Mouse (Mus musculus) retina, postnatal 7 days (tissue): ENCODE measurements around the gene Atp6v1g3.
A peak's percentile ranks its signal among the peaks of the same experiment; 100 is the strongest.

Experiments used
- DNase-seq: peaks from one replicate; pipeline ENCODE4 v3.0.0-alpha.2; 2012; ENCODE audit warnings: low read depth, low spot score

Gene Atp6v1g3

GRCm38 (mm10) chr1:138289455-138290425 is 16.2 kb downstream of the Atp6v1g3 start:
- no peak for DNase-seq

DNA sequence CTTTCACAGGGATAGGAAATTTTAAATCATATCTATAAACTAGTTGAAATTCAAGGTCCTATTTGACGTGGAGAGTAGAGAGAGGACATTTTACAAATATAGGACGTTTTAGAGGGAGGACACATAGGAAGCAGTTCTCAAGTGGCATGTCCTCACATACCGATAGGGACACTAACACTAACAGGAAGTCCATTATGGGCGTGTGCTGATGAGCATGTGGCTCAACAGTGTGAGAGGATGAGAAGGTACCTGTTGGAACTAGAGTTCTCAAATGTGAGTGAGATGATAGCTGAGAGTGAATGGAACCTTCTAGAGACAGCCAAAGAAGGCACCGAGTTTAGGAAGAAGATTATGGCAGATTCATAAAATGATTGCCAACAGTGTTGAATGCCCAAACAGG is 17.9 kb downstream of the Atp6v1g3 start:
- no peak for DNase-seq

DNA sequence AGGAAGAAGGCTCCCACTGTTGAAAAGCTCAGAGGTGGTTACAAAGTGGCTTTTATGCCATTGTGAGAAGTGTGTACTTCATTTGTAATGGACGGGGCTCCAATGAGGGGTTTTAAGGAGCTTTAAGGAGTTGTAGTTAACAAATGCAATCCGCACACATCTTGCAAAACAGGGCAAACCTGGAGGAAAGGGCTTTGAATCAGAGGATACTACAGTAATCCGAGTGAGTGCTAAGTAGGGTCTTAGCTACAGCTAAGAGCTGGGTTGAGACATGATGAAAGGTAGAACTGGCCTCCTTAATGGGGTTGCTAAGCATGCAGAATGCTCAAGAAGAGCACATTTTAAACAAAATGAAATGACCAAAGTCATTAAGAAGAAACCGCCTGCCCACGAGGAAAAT is 20.9 kb downstream of the Atp6v1g3 start:
- DNase-seq, result no peak

- no peak for DNase-seq
Observed at GRCm38 (mm10) chr1:138298156-138298555, 24.6 kb downstream of the Atp6v1g3 start.

- DNase-seq, result no peak
Observed at GRCm38 (mm10) chr1:138299576-138299975, 26.0 kb downstream of the Atp6v1g3 start.

DNA sequence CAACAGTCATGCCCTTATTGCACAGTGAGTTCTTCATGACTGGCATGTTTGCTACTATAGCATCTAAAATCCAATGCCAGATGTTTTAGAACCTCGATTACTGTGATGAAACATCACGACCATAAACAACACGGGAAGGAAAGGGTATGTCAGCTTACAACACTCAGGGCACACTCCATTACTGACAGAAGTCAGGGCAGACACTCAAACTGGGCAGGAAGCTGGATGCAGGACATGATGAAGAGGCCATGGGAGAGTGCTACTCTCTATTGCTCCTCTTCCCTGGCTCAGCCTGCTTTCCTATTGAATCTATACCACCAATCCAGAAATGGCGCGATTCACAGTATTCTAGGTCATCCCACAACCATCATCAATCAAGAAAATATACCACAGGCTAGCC is 28.4 kb downstream of the Atp6v1g3 start:
- DNase-seq, result no peak

GRCm38 (mm10) chr1:138302756-138303155 is 29.2 kb downstream of the Atp6v1g3 start:
- DNase-seq, result no peak

DNA sequence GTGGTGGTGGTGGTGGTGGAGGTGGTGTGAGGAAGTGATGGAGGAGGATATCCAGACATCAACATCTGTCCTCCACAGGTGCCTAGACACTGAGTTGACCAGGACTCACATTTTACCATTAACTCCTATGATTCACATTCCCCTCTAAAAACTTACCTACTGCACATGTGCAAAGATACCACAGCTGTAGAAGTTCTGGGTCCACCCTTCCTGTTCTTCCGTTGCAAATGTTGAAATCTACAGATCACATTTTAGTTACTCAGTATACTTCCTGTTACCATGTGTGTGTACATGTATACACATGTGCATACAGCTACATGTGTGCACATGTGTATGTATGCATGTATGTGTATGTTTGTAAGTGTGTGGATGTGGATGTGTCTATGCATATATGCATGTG is 29.8 kb downstream of the Atp6v1g3 start:
- DNase-seq, result no peak

GRCm38 (mm10) chr1:138304141-138304915 is 30.8 kb downstream of the Atp6v1g3 start:
- no peak for DNase-seq

DNA sequence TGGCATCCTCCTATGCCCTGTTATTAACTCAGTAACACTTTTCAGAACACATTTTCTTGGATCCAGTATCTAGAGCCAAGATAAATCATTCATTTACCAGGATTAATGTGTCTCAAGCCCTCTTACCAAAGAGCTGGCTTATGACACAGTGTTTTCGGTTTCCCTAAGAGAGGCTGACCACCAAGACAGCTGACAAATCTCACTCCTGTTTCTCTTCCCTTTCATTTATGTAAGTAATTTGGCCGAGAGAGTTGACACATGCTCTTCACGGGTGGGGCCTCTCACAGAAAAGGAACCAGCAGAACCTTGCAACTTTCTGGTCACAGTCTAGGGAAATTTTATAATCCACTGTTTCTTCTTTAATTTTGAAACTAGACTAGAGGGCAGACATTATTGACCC is 49.1 kb downstream of the Atp6v1g3 start:
- no peak for DNase-seq

DNA sequence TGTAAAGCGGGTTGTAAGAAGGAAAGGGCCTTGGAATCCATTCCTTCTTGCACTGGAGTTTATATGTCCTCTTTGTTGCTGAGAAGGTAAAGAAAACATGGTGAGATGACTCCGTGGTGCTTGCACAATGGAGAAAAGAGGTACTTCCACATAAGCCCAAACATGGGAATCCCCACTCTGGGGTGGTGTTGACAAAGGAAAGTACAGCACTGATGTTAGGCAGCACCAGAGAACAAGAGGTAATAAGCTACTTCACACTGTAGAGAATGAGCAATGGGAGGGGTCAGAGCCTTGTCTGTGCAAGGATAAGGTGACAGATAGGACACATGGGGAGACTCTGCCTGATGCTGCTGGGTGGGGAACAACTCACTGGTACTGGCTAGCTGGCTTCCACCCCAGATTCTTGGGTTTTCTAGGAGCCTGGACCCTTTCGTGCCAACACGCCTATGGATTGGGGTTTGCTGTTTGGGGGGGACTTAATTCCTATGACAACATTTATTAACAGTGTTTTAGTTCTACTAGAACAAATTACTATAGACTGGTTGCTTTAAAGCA is 49.6 kb downstream of the Atp6v1g3 start:
- DNase-seq, result no peak

DNA sequence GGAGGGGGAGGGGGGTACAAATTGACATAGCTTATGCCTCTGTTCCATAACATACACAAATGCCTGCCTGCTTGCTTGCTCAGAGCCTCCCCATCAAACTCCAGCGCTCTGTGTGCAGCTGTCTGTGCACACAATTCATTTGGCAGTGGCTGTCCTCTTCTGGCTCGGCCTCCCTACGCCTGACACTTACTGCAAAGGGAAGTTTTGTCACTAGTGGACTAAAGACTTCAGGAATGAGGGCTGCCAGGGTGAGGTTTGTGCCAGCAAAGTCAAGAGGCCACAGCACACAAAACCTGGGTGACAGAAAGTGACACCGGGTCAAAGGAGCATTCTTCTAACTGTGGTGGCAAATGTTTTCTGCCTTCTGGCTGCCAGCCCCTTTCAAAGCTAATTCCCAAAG is 52.6 kb downstream of the Atp6v1g3 start:
- no peak for DNase-seq

DNA sequence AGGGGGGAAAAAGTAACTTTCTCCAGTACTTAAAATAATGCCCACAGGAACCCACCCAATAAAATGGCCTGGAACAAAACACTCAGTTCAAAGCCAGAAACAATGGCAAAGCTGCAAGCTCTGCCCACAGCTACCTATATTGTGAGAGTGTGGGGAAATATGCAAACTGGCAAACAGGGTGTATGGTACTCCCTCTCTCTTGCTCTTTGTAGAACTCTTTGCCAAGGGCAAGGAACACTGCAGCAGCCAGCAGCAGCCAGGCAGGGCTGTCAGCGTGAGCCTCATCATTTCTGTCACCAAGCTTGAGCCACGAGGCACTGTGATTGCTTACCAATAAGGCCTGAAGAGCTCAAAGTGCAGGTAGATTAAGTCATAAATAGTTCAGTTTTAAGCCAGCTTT is 53.0 kb downstream of the Atp6v1g3 start:
- DNase-seq, result no peak

DNA sequence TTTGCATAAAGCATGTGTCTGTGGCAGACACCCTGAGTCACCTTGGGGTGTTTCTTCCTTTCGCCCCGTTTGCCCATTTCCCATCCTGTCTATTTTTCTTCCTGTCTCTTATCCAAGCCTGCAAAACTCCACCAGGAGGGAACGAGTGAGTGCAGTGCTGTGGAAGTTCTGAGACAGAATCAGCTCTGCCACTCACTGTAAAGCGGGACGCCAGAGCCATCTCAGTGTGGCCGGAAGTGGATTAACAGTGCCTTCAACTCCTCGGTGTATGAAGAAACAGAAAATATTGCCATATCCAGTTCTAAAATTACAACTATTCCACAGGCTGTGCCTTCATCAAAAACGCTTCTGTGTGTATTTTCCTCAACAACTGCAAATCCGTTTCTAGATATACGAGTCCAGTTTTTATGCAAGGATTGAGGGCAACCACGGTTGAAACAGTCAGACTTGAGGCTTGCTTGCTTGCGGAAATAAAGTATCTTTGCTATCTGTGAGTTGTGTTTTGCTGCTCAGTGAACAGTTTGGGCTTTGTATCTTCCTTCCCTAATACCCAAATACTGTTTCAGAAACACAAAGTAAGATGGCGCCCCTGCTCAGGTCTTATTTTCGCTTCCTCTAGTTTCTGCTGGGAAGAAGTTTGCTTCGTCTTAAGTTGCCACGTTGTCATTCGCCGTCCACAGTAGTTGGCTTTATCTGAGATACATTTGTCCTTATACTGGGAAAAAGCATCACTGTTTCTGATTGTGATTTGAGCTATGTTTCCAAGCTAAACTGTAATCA is 54.1 kb downstream of the Atp6v1g3 start:
- no peak for DNase-seq

- DNase-seq, result peak; percentile 37
Observed at GRCm38 (mm10) chr1:138328320-138328719, 54.8 kb downstream of the Atp6v1g3 start.

DNA sequence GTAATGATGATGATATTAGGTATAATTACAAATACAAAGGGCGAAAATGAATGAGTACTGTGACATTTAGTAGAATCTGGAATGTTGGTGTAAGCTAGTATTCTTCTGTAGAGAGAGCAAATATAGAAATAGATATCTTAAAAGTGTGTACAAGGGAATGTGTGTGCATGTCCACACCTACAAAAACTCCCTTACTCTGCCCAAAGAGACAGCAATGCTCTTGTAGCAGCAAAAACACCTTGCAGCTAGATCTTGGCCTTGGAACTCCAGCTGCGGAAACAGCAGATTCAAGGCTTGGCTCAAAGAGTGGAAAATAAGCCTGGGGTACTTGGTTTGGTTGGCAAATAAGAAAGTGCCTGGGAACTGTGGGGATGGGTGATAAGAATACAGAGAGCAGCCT is 57.0 kb downstream of the Atp6v1g3 start:
- no peak for DNase-seq

- no peak for DNase-seq
Observed at GRCm38 (mm10) chr1:138331596-138331995, 58.1 kb downstream of the Atp6v1g3 start.

- no peak for DNase-seq
Observed at GRCm38 (mm10) chr1:138334701-138335100, 61.2 kb downstream of the Atp6v1g3 start.

- no peak for DNase-seq
Observed at GRCm38 (mm10) chr1:138337417-138337816, 63.9 kb downstream of the Atp6v1g3 start.
